Mouse (Mus musculus): ENCODE data around the gene Frmd6.

Gene Frmd6

GRCm38 (mm10) chr12:70807975-70808374, 17.3 kb upstream of the Frmd6 start:
- no peak for DNase-seq (ENCODE audit: low spot score)

- no peak for DNase-seq (ENCODE audit: low spot score)
Observed at GRCm38 (mm10) chr12:70809957-70810356, 15.4 kb upstream of the Frmd6 start.

GRCm38 (mm10) chr12:70811772-70812171, 13.5 kb upstream of the Frmd6 start:
- no peak for DNase-seq (ENCODE audit: low spot score)

- DNase-seq (ENCODE audit: low spot score) = no peak
Observed at GRCm38 (mm10) chr12:70812176-70812575, 13.1 kb upstream of the Frmd6 start.

- DNase-seq (ENCODE audit: low spot score) = no peak
Observed at GRCm38 (mm10) chr12:70812822-70813465, 12.4 kb upstream of the Frmd6 start.

GRCm38 (mm10) chr12:70816731-70817130, 8.6 kb upstream of the Frmd6 start:
- no peak for DNase-seq (ENCODE audit: low spot score)

- DNase-seq (ENCODE audit: low spot score) = no peak
Observed at GRCm38 (mm10) chr12:70824017-70824416, 1.3 kb upstream of the Frmd6 start.

- peak; percentile 49 for DNase-seq (ENCODE audit: low spot score)
Observed at GRCm38 (mm10) chr12:70825651-70826317, 470 bp downstream of the Frmd6 start.

- DNase-seq (ENCODE audit: low spot score) = no peak
Observed at GRCm38 (mm10) chr12:70826318-70827072, 1.2 kb downstream of the Frmd6 start.

GRCm38 (mm10) chr12:70827187-70827900, 2.0 kb downstream of the Frmd6 start:
- DNase-seq (ENCODE audit: low spot score) = peak; percentile 35

GRCm38 (mm10) chr12:70827901-70828271, 2.6 kb downstream of the Frmd6 start:
- no peak for DNase-seq (ENCODE audit: low spot score)

- DNase-seq (ENCODE audit: low spot score) = no peak
Observed at GRCm38 (mm10) chr12:70830982-70831566, 5.8 kb downstream of the Frmd6 start.

- no peak for DNase-seq (ENCODE audit: low spot score)
Observed at GRCm38 (mm10) chr12:70832216-70832998, 7.1 kb downstream of the Frmd6 start.

- DNase-seq (ENCODE audit: low spot score) = no peak
Observed at GRCm38 (mm10) chr12:70833050-70833449, 7.7 kb downstream of the Frmd6 start.

GRCm38 (mm10) chr12:70834043-70834442, 8.7 kb downstream of the Frmd6 start:
- no peak for DNase-seq (ENCODE audit: low spot score)

GRCm38 (mm10) chr12:70835004-70835403, 9.7 kb downstream of the Frmd6 start:
- peak; percentile 51 for DNase-seq (ENCODE audit: low spot score)

GRCm38 (mm10) chr12:70837792-70838321, 12.5 kb downstream of the Frmd6 start:
- no peak for DNase-seq (ENCODE audit: low spot score)

- no peak for DNase-seq (ENCODE audit: low spot score)
Observed at GRCm38 (mm10) chr12:70845371-70845770, 20.1 kb downstream of the Frmd6 start.

GRCm38 (mm10) chr12:70849024-70849423, 23.7 kb downstream of the Frmd6 start:
- DNase-seq (ENCODE audit: low spot score) = no peak

GRCm38 (mm10) chr12:70849517-70850291, 24.4 kb downstream of the Frmd6 start:
- DNase-seq (ENCODE audit: low spot score) = no peak

Data from urinary bladder, postnatal 14 days (tissue).